Mouse (Mus musculus) midbrain, embryonic 15.5 days (tissue): ENCODE measurements around the gene Ahcyl2. TPM values are rescaled to one million over a fixed set of nuclear protein-coding genes. Genes with fewer than 3 reads are reported as not detected.
"Not testable (repeated sequence)": the region's sequence is repeated elsewhere in the genome, so short reads cannot be mapped to it uniquely, and the experiment has no call there.

Experiments used
- ATAC-seq: fragments of 200-750 bp; cut with Nextera tagmentation; replicated peaks from 2 replicates; pipeline ENCODE4 v1.8.0; 2017; ENCODE audit warnings: moderate TSS enrichment
- H3K27ac ChIP-seq: fragments of 300-500 bp; sonication (generic); 2 replicates; pipeline ENCODE4 v1.5.1; 2015; ENCODE audit warnings: mild to moderate bottlenecking, inconsistent platforms
- H3K27me3 ChIP-seq: fragments of 300-500 bp; sonication (generic); replicated peaks from 2 replicates; pipeline ENCODE4 v1.6.1; 2015; ENCODE audit warnings: inconsistent platforms
- H3K36me3 ChIP-seq: fragments of 300-500 bp; sonication (generic); replicated peaks from 2 replicates; pipeline ENCODE4 v1.6.1; 2015; ENCODE audit warnings: inconsistent platforms
- H3K4me1 ChIP-seq: fragments of 300-500 bp; sonication (generic); 2 replicates; pipeline ENCODE4 v1.6.1; 2015; ENCODE audit warnings: inconsistent platforms
- H3K4me2 ChIP-seq: fragments of 300-500 bp; sonication (generic); 2 replicates; pipeline ENCODE4 v1.6.1; 2015; ENCODE audit warnings: inconsistent platforms, mild to moderate bottlenecking, moderate library complexity
- H3K4me3 ChIP-seq: fragments of 300-500 bp; sonication (generic); 2 replicates; pipeline ENCODE4 v1.5.1; 2015; ENCODE audit warnings: mild to moderate bottlenecking, inconsistent platforms
- H3K9ac ChIP-seq: fragments of 300-500 bp; sonication (generic); 2 replicates; pipeline ENCODE4 v1.6.1; 2015; ENCODE audit warnings: mild to moderate bottlenecking, inconsistent platforms
- H3K9me3 ChIP-seq: fragments of 300-500 bp; sonication (generic); 2 replicates; pipeline ENCODE4 v1.6.1; 2016; ENCODE audit warnings: inconsistent platforms
- WGBS: fragments of 180-500 bp; shearing (Covaris S2); methylation state at CpG from one replicate; pipeline ENCODE4 v1.1.7; 2015; ENCODE audit warnings: mixed read lengths; 5-methylcytosine and 5-hydroxymethylcytosine counted together
- polyA plus RNA-seq: library from polyadenylated mRNA; unstranded; fragments of >200 nt; fragmentation: Nextera tagmentation; extraction: Ambion mirVana; gene quantifications from 2 replicates; pipeline ENCODE4 v1.2.1, GENCODE M21; 2015

Ahcyl2 gene
- polyA plus RNA-seq, 1 experiment from 2014 or later = 20.6 TPM

GRCm38 (mm10) chr6:29802979-29803378 lies 35.2 kb downstream of the Ahcyl2 start:
- H3K4me1 ChIP-seq = no peaks in the 10 kb centered on the region
- H3K27ac ChIP-seq = no peak overlapping the region
- no peaks in the 10 kb centered on the region for H3K9me3 ChIP-seq
- no peaks in the 10 kb centered on the region for H3K27me3 ChIP-seq
- 93% methylated on average over 1 of the region's 1 CpGs for WGBS
- no peak for ATAC-seq
- no peak overlapping the region for H3K4me2 ChIP-seq
- H3K9ac ChIP-seq = no peak overlapping the region
- no peaks in the 10 kb centered on the region for H3K36me3 ChIP-seq
- H3K4me3 ChIP-seq = no peak overlapping the region

- 42% methylated on average over 3 of the region's 3 CpGs for WGBS
- H3K4me2 ChIP-seq = no peak overlapping the region
- H3K4me1 ChIP-seq = no peaks in the 10 kb centered on the region
- H3K4me3 ChIP-seq = no peak overlapping the region
- no peaks in the 10 kb centered on the region for H3K9me3 ChIP-seq
- H3K27ac ChIP-seq = no peak overlapping the region
- no peaks in the 10 kb centered on the region for H3K27me3 ChIP-seq
- H3K9ac ChIP-seq = no peak overlapping the region
- no peaks in the 10 kb centered on the region for H3K36me3 ChIP-seq
- ATAC-seq = no peak
Measured at GRCm38 (mm10) chr6:29804006-29804405, 36.2 kb downstream of the Ahcyl2 start.

- H3K9ac ChIP-seq = no peak overlapping the region
- no peaks in the 10 kb centered on the region for H3K4me1 ChIP-seq
- WGBS = 81% methylated on average over 2 of the region's 2 CpGs
- no peak for ATAC-seq
- H3K27me3 ChIP-seq = no peaks in the 10 kb centered on the region
- H3K4me3 ChIP-seq = no peak overlapping the region
- no peaks in the 10 kb centered on the region for H3K9me3 ChIP-seq
- no peaks in the 10 kb centered on the region for H3K36me3 ChIP-seq
- H3K27ac ChIP-seq = no peak overlapping the region
- H3K4me2 ChIP-seq = no peak overlapping the region
Measured at GRCm38 (mm10) chr6:29805381-29805780, 37.6 kb downstream of the Ahcyl2 start.

GRCm38 (mm10) chr6:29812076-29812475 lies 44.3 kb downstream of the Ahcyl2 start:
- no peak overlapping the region for H3K9ac ChIP-seq
- H3K4me1 ChIP-seq = peaks cover 20% of the 10 kb centered on the region
- H3K4me3 ChIP-seq = no peak overlapping the region
- no peaks in the 10 kb centered on the region for H3K27me3 ChIP-seq
- ATAC-seq = no peak
- WGBS = 86% methylated on average over 2 of the region's 2 CpGs
- no peaks in the 10 kb centered on the region for H3K36me3 ChIP-seq
- H3K4me2 ChIP-seq = no peak overlapping the region
- no peak overlapping the region for H3K27ac ChIP-seq
- H3K9me3 ChIP-seq = no peaks in the 10 kb centered on the region

GRCm38 (mm10) chr6:29812651-29813050 lies 44.8 kb downstream of the Ahcyl2 start:
- Histone ChIP-seq H3K4me1 (peaks cover 20% of the 10 kb centered on the region), H3K27me3 (no peaks in the 10 kb centered on the region), H3K9ac (no peak overlapping the region), H3K36me3 (no peaks in the 10 kb centered on the region), H3K4me2 (no peak overlapping the region), H3K9me3 (no peaks in the 10 kb centered on the region), H3K4me3 (no peak overlapping the region), H3K27ac (no peak overlapping the region)
- WGBS = 27% methylated on average over 1 of the region's 1 CpGs
- ATAC-seq = no peak

GRCm38 (mm10) chr6:29814616-29815015 lies 46.8 kb downstream of the Ahcyl2 start:
- WGBS = 3% methylated on average over 2 of the region's 2 CpGs
- H3K4me2 ChIP-seq = no peak overlapping the region
- H3K4me1 ChIP-seq = peaks cover 20% of the 10 kb centered on the region
- peak overlapping the region; percentile 62 for H3K27ac ChIP-seq
- H3K9ac ChIP-seq = no peak overlapping the region
- ATAC-seq = peak; percentile 83
- H3K4me3 ChIP-seq = no peak overlapping the region
- H3K9me3 ChIP-seq = no peaks in the 10 kb centered on the region
- H3K36me3 ChIP-seq = no peaks in the 10 kb centered on the region
- H3K27me3 ChIP-seq = no peaks in the 10 kb centered on the region

GRCm38 (mm10) chr6:29815060-29815459 lies 47.2 kb downstream of the Ahcyl2 start:
- ATAC-seq = peak; percentile 62; the same call in 1 of the 2 replicates
- H3K27ac ChIP-seq = peak overlapping the region; percentile 62
- no peaks in the 10 kb centered on the region for H3K9me3 ChIP-seq
- 37% methylated on average over 3 of the region's 3 CpGs for WGBS
- no peaks in the 10 kb centered on the region for H3K36me3 ChIP-seq
- no peaks in the 10 kb centered on the region for H3K27me3 ChIP-seq
- H3K4me1 ChIP-seq = peaks cover 20% of the 10 kb centered on the region
- H3K4me3 ChIP-seq = no peak overlapping the region
- no peak overlapping the region for H3K4me2 ChIP-seq
- no peak overlapping the region for H3K9ac ChIP-seq

- Histone ChIP-seq H3K27me3 (no peaks in the 10 kb centered on the region), H3K27ac (peak overlapping the region; percentile 62), H3K36me3 (no peaks in the 10 kb centered on the region), H3K4me2 (no peak overlapping the region), H3K4me1 (peaks cover 20% of the 10 kb centered on the region), H3K9me3 (no peaks in the 10 kb centered on the region), H3K4me3 (no peak overlapping the region), H3K9ac (no peak overlapping the region)
- ATAC-seq = no peak
- 66% methylated on average over 2 of the region's 2 CpGs for WGBS
Measured at GRCm38 (mm10) chr6:29815634-29816033, 47.8 kb downstream of the Ahcyl2 start.

GRCm38 (mm10) chr6:29816371-29816770 lies 48.6 kb downstream of the Ahcyl2 start:
- H3K4me3 ChIP-seq, H3K4me2 ChIP-seq, H3K27ac ChIP-seq, H3K36me3 ChIP-seq, H3K27me3 ChIP-seq, ATAC-seq, H3K9me3 ChIP-seq, H3K9ac ChIP-seq: not testable (repeated sequence)
- peaks cover 20% of the 10 kb centered on the region for H3K4me1 ChIP-seq
- WGBS = 87% methylated on average over 12 of the region's 12 CpGs

GRCm38 (mm10) chr6:29819309-29819708 lies 51.5 kb downstream of the Ahcyl2 start:
- Histone ChIP-seq H3K36me3 (no peaks in the 10 kb centered on the region), H3K4me3 (no peak overlapping the region), H3K9me3 (no peaks in the 10 kb centered on the region), H3K4me2 (no peak overlapping the region), H3K9ac (no peak overlapping the region), H3K4me1 (peaks cover 17% of the 10 kb centered on the region), H3K27me3 (no peaks in the 10 kb centered on the region), H3K27ac (no peak overlapping the region)
- 27% methylated on average over 3 of the region's 3 CpGs for WGBS
- ATAC-seq = no peak

- Histone ChIP-seq H3K4me2 (no peak overlapping the region), H3K27ac (no peak overlapping the region), H3K9me3 (no peaks in the 10 kb centered on the region), H3K27me3 (no peaks in the 10 kb centered on the region), H3K9ac (no peak overlapping the region), H3K4me1 (peaks cover 7% of the 10 kb centered on the region), H3K36me3 (no peaks in the 10 kb centered on the region), H3K4me3 (no peak overlapping the region)
- no peak for ATAC-seq
- 74% methylated on average over 4 of the region's 4 CpGs for WGBS
Measured at GRCm38 (mm10) chr6:29820314-29820713, 52.5 kb downstream of the Ahcyl2 start.

- Histone ChIP-seq H3K4me3 (no peak overlapping the region), H3K9me3 (no peaks in the 10 kb centered on the region)
Measured at GRCm38 (mm10) chr6:29820926-29821325, 53.1 kb downstream of the Ahcyl2 start.

GRCm38 (mm10) chr6:29821770-29822169 lies 54.0 kb downstream of the Ahcyl2 start:
- H3K9ac ChIP-seq = no peak overlapping the region
- WGBS = 57% methylated on average over 1 of the region's 1 CpGs
- H3K4me1 ChIP-seq = no peaks in the 10 kb centered on the region
- H3K4me3 ChIP-seq = no peak overlapping the region
- H3K4me2 ChIP-seq = no peak overlapping the region
- H3K27ac ChIP-seq = no peak overlapping the region
- no peaks in the 10 kb centered on the region for H3K9me3 ChIP-seq
- H3K36me3 ChIP-seq = no peaks in the 10 kb centered on the region
- no peaks in the 10 kb centered on the region for H3K27me3 ChIP-seq
- no peak for ATAC-seq

More at GRCm38 (mm10) chr6:29820926-29821325, 53.1 kb downstream of the Ahcyl2 start:
- peaks cover under 1% of the 10 kb centered on the region; the same call in 1 of the 2 replicates for H3K4me1 ChIP-seq
- no peaks in the 10 kb centered on the region for H3K27me3 ChIP-seq
- no peak overlapping the region for H3K9ac ChIP-seq
- no peak for ATAC-seq
- 90% methylated on average over 3 of the region's 3 CpGs for WGBS
- no peak overlapping the region for H3K4me2 ChIP-seq
- H3K36me3 ChIP-seq = no peaks in the 10 kb centered on the region
- H3K27ac ChIP-seq = no peak overlapping the region
